Mouse (Mus musculus) lung, postnatal 25 days (tissue): ENCODE results near the gene 1600015I10Rik.
A peak's percentile ranks its signal among the peaks of the same experiment; 100 is the strongest.

Experiments
- DNase-seq: peaks from one replicate; pipeline ENCODE4 v3.0.0; 2022; ENCODE audit warnings: low spot score

Gene 1600015I10Rik

GRCm38 (mm10) chr6:48967868-48968267 lies 38.2 kb downstream of the 1600015I10Rik start:
- DNase-seq = peak; percentile 26

GRCm38 (mm10) chr6:48974663-48975062 lies 45.0 kb downstream of the 1600015I10Rik start, which contains the start of gene Doxl2:
Gene Doxl2, plus strand, starts transcription at chr6:48974963.
- no peak for DNase-seq

GRCm38 (mm10) chr6:48979616-48980015 lies 49.9 kb downstream of the 1600015I10Rik start:
- no peak for DNase-seq

GRCm38 (mm10) chr6:48982305-48982704 lies 52.6 kb downstream of the 1600015I10Rik start:
- no peak for DNase-seq
